Mouse (Mus musculus): ENCODE measurements at regions not wholly inside any gene's neighbourhood (a gene's known extent, or its start where the extent isn't known, plus 50 kb on each side); places are given as distances from the start of the nearest gene placed in this dataset.

DNA sequence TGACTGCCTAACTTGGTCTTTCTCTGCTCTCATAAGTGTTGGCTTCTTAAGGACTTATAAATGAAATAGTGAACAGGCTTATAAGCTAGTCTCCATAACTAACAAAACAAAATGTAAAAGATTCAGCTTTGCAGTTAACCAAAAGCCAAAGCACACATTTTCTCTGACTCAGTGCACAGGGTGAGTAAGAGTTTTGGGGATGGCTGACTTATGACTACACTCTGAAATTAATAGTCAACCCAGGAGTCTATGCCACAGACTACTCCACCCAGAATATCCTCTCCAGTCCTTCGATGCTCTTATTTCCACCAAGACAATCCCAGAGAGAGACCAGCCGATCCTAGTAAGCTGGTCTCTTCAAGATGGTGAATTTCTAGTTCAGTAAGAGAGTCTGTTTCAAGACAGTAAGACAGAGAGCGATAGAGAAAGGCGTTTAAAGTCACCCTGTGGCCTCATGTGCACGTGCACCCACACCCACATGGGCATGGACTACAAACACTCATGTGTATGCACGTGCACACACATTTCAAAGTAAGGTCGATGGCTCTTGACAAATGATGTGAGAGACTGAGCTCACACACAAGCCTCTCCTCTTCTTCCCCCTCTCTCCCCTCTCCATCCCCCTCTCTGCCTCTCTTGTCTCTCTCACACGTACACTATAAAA, 351.2 kb upstream of the Pmfbp1 start:
- no peaks in the 10 kb centered on the region for H3K4me1 ChIP-seq (ENCODE audit: control insufficient read depth in 2 of 2, insufficient read depth in 2 of 2, low read length in 2 of 2, poor library complexity in 1 of 2)
- DNase-seq (ENCODE audit: low read depth, low spot score), result no peak
- H3K9me3 ChIP-seq (ENCODE audit: control insufficient read depth, insufficient read depth, low read depth, low read length), result no peaks in the 10 kb centered on the region
- in situ Hi-C loops (cut with MboI; ENCODE audit: low sequenced_read_pairs in 2 of 2, unreplicated experiment in 2 of 2), result no loop called here
- H3K36me3 ChIP-seq (ENCODE audit: control insufficient read depth, insufficient read depth, low read length, poor library complexity, severe bottlenecking), result no peaks in the 10 kb centered on the region
- TF ChIP-seq CHD2 (IDR thresholded peaks at IDR 0.05; ENCODE audit: low read depth, low read length) (no peak), ZC3H11A (IDR thresholded peaks at IDR 0.05; ENCODE audit: borderline replicate concordance, low read depth, low read length) (no peak), HCFC1 (IDR thresholded peaks at IDR 0.05; ENCODE audit: borderline replicate concordance, insufficient read depth, low read length) (no peak), MAFK (IDR thresholded peaks at IDR 0.05; ENCODE audit: insufficient read depth, low read depth, low read length) (no peak), ZNF384 (IDR thresholded peaks at IDR 0.05; ENCODE audit: low read depth, low read length) (no peak)
- H3K9ac ChIP-seq (ENCODE audit: insufficient read depth, low read depth, low read length, poor library complexity, severe bottlenecking), result no peak overlapping the region
- H3K27ac ChIP-seq (ENCODE audit: insufficient read depth, low read depth, low read length, poor library complexity, severe bottlenecking), result no peak overlapping the region
- no peak overlapping the region for H3K4me3 ChIP-seq (ENCODE audit: insufficient read depth in 1 of 2, low read depth in 1 of 2, low read length in 2 of 2, poor library complexity in 1 of 2, severe bottlenecking in 1 of 2)

DNA sequence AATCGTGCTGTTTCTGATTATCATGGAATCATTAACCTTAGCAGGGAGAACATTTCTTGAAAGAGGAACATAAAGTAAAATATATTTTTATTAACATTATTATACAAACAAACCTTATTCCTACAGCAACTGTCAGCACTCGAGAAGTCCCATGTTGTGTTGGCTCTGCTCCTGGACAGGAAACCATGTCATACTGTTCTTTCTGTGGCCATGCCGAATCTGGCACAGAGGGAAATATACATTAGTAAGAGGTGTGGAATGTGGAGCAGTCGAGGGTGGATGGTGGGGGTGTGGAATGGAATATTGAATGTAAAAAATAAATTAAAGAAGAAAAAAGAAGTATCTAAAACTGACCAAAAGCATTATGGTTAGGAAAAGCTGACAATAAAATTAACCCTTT, 342.1 kb upstream of the Pmfbp1 start:
- Histone ChIP-seq H3K4me1 (ENCODE audit: control insufficient read depth in 2 of 2, insufficient read depth in 2 of 2, low read length in 2 of 2, poor library complexity in 1 of 2) (no peaks in the 10 kb centered on the region), H3K9me3 (ENCODE audit: control insufficient read depth, insufficient read depth, low read depth, low read length) (no peaks in the 10 kb centered on the region), H3K9ac (ENCODE audit: insufficient read depth, low read depth, low read length, poor library complexity, severe bottlenecking) (no peak overlapping the region), H3K36me3 (ENCODE audit: control insufficient read depth, insufficient read depth, low read length, poor library complexity, severe bottlenecking) (no peaks in the 10 kb centered on the region), H3K4me3 (ENCODE audit: insufficient read depth in 1 of 2, low read depth in 1 of 2, low read length in 2 of 2, poor library complexity in 1 of 2, severe bottlenecking in 1 of 2) (no peak overlapping the region), H3K27ac (ENCODE audit: insufficient read depth, low read depth, low read length, poor library complexity, severe bottlenecking) (no peak overlapping the region)
- in situ Hi-C loops (cut with MboI; ENCODE audit: low sequenced_read_pairs in 2 of 2, unreplicated experiment in 2 of 2), result no loop called here
- no peak for DNase-seq (ENCODE audit: low read depth, low spot score)
- TF ChIP-seq ZNF384 (IDR thresholded peaks at IDR 0.05; ENCODE audit: low read depth, low read length) (no peak), HCFC1 (IDR thresholded peaks at IDR 0.05; ENCODE audit: borderline replicate concordance, insufficient read depth, low read length) (no peak), CHD2 (IDR thresholded peaks at IDR 0.05; ENCODE audit: low read depth, low read length) (no peak), MAFK (IDR thresholded peaks at IDR 0.05; ENCODE audit: insufficient read depth, low read depth, low read length) (no peak), ZC3H11A (IDR thresholded peaks at IDR 0.05; ENCODE audit: borderline replicate concordance, low read depth, low read length) (no peak)

DNA sequence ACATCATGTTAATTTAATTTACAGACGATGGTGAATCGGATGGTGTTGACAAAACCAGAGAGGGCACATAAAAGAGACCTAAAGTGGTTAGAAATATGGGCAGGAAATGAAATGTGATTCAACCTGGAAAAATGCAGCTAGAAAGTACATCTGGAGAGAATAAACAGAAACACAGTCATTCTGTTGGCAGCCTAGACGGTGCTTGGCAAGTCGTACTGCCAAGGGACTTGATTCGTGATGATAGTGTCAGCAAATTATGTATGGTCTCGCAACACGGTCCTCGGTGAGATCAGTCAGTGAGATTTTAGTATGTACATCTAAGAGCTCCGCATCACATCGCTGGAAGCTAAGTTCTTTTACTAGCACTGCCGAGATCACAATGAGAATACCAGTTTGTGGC, 338.3 kb upstream of the Pmfbp1 start:
- H3K27ac ChIP-seq (ENCODE audit: insufficient read depth, low read depth, low read length, poor library complexity, severe bottlenecking), result no peak overlapping the region
- no peak overlapping the region for H3K4me3 ChIP-seq (ENCODE audit: insufficient read depth in 1 of 2, low read depth in 1 of 2, low read length in 2 of 2, poor library complexity in 1 of 2, severe bottlenecking in 1 of 2)
- in situ Hi-C loops (cut with MboI; ENCODE audit: low sequenced_read_pairs in 2 of 2, unreplicated experiment in 2 of 2), result no loop called here

DNA sequence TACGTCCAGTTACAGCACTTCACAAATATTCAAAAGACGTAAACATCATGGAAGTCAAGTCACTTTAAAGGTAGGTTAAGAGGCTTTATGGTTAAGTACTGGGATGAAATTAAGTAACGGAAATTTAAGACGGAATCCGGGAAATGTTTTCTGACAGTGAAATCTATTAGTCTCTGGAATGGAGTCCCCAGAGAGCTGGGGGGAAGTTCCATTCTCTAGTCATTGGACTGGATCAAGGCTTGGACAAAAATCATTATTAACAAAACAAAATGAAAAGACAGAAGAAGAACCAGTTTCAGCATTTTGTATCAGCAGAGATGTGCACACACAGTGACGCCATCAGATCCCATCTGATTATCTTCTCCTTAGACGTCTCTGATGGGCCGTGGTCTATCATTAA, 337.8 kb upstream of the Pmfbp1 start:
- no peak overlapping the region for H3K4me3 ChIP-seq (ENCODE audit: insufficient read depth in 1 of 2, low read depth in 1 of 2, low read length in 2 of 2, poor library complexity in 1 of 2, severe bottlenecking in 1 of 2)
- no peak overlapping the region for H3K27ac ChIP-seq (ENCODE audit: insufficient read depth, low read depth, low read length, poor library complexity, severe bottlenecking)
- TF ChIP-seq ZC3H11A (IDR thresholded peaks at IDR 0.05; ENCODE audit: borderline replicate concordance, low read depth, low read length), result no peak
- no peak for TF ChIP-seq MAFK (IDR thresholded peaks at IDR 0.05; ENCODE audit: insufficient read depth, low read depth, low read length)
- no peak for TF ChIP-seq CHD2 (IDR thresholded peaks at IDR 0.05; ENCODE audit: low read depth, low read length)
- no peak for TF ChIP-seq HCFC1 (IDR thresholded peaks at IDR 0.05; ENCODE audit: borderline replicate concordance, insufficient read depth, low read length)
- TF ChIP-seq ZNF384 (IDR thresholded peaks at IDR 0.05; ENCODE audit: low read depth, low read length), result no peak
- no peaks in the 10 kb centered on the region for H3K4me1 ChIP-seq (ENCODE audit: control insufficient read depth in 2 of 2, insufficient read depth in 2 of 2, low read length in 2 of 2, poor library complexity in 1 of 2)
- in situ Hi-C loops (cut with MboI; ENCODE audit: low sequenced_read_pairs in 2 of 2, unreplicated experiment in 2 of 2), result no loop called here
- no peak for DNase-seq (ENCODE audit: low read depth, low spot score)
- H3K36me3 ChIP-seq (ENCODE audit: control insufficient read depth, insufficient read depth, low read length, poor library complexity, severe bottlenecking), result no peaks in the 10 kb centered on the region
- H3K9ac ChIP-seq (ENCODE audit: insufficient read depth, low read depth, low read length, poor library complexity, severe bottlenecking), result no peak overlapping the region
- no peaks in the 10 kb centered on the region for H3K9me3 ChIP-seq (ENCODE audit: control insufficient read depth, insufficient read depth, low read depth, low read length)

More for the DNA sequence above, 338.3 kb upstream of the Pmfbp1 start:
- TF ChIP-seq HCFC1 (IDR thresholded peaks at IDR 0.05; ENCODE audit: borderline replicate concordance, insufficient read depth, low read length) (no peak), ZNF384 (IDR thresholded peaks at IDR 0.05; ENCODE audit: low read depth, low read length) (no peak), CHD2 (IDR thresholded peaks at IDR 0.05; ENCODE audit: low read depth, low read length) (no peak), MAFK (IDR thresholded peaks at IDR 0.05; ENCODE audit: insufficient read depth, low read depth, low read length) (no peak), ZC3H11A (IDR thresholded peaks at IDR 0.05; ENCODE audit: borderline replicate concordance, low read depth, low read length) (no peak)
- no peaks in the 10 kb centered on the region for H3K9me3 ChIP-seq (ENCODE audit: control insufficient read depth, insufficient read depth, low read depth, low read length)
- H3K36me3 ChIP-seq (ENCODE audit: control insufficient read depth, insufficient read depth, low read length, poor library complexity, severe bottlenecking), result no peaks in the 10 kb centered on the region
- no peak for DNase-seq (ENCODE audit: low read depth, low spot score)
- no peak overlapping the region for H3K9ac ChIP-seq (ENCODE audit: insufficient read depth, low read depth, low read length, poor library complexity, severe bottlenecking)
- H3K4me1 ChIP-seq (ENCODE audit: control insufficient read depth in 2 of 2, insufficient read depth in 2 of 2, low read length in 2 of 2, poor library complexity in 1 of 2), result no peaks in the 10 kb centered on the region
